Mouse (Mus musculus) kidney, adult 9 months (tissue): Measurements from ENCODE around the gene Olfr45.
A peak's percentile ranks its signal among the peaks of the same experiment; 100 is the strongest.
"Not testable (repeated sequence)": the region's sequence is repeated elsewhere in the genome, so short reads cannot be mapped to it uniquely, and the experiment has no call there.

Experiments used
- DNase-seq: peaks from one replicate; pipeline ENCODE4 v3.0.0; 2022

Gene Olfr45

GRCm38 (mm10) chr7:140681651-140682050 is at the start of gene Olfr45:
TSS of gene Olfr45 (plus strand) at chr7:140681951.
- DNase-seq, result no peak

- DNase-seq, result no peak
Measured at GRCm38 (mm10) chr7:140646152-140646551, 35.6 kb upstream of the Olfr45 start, which contains the start of gene Olfr53. TSS of gene Olfr53 (plus strand) at chr7:140646452.

- DNase-seq, result no peak
Measured at GRCm38 (mm10) chr7:140659630-140660029, 22.1 kb upstream of the Olfr45 start, which contains the start of gene Olfr539. TSS of gene Olfr539 (plus strand) at chr7:140659930.

GRCm38 (mm10) chr7:140670693-140671092 is 11.1 kb upstream of the Olfr45 start:
- not testable (repeated sequence) for DNase-seq

- no peak for DNase-seq
Measured at GRCm38 (mm10) chr7:140675863-140676262, 5.9 kb upstream of the Olfr45 start.

- DNase-seq, result peak; percentile 33
Measured at GRCm38 (mm10) chr7:140679591-140679990, 2.2 kb upstream of the Olfr45 start.

- no peak for DNase-seq
Measured at GRCm38 (mm10) chr7:140696967-140697366, 15.2 kb downstream of the Olfr45 start, which contains the start of gene Olfr541. TSS of gene Olfr541 (plus strand) at chr7:140697267.

GRCm38 (mm10) chr7:140706348-140706747 is 24.6 kb downstream of the Olfr45 start:
- no peak for DNase-seq

GRCm38 (mm10) chr7:140707536-140708284 is 26.0 kb downstream of the Olfr45 start:
- no peak for DNase-seq

GRCm38 (mm10) chr7:140717155-140718055 is 35.7 kb downstream of the Olfr45 start:
- DNase-seq, result peak; percentile 21

- DNase-seq, result peak; percentile 58
Measured at GRCm38 (mm10) chr7:140721095-140721494, 39.3 kb downstream of the Olfr45 start.

GRCm38 (mm10) chr7:140725558-140725957 is 43.8 kb downstream of the Olfr45 start:
- no peak for DNase-seq

GRCm38 (mm10) chr7:140733162-140733561 is 51.4 kb downstream of the Olfr45 start:
- no peak for DNase-seq
